Mouse (Mus musculus): ENCODE measurements at regions not wholly inside any gene's neighbourhood (a gene's known extent, or its start where the extent isn't known, plus 50 kb on each side); places are given as distances from the start of the nearest gene placed in this dataset.

GRCm38 (mm10) chr15:93662601-93663000, 66.9 kb upstream of the Prickle1 start:
- no peak overlapping the region for H3K27ac ChIP-seq (replicated peaks; ENCODE audit: low read depth, low read length)
- H3K4me1 ChIP-seq (ENCODE audit: control insufficient read depth, insufficient read depth, insufficient read length, low read length) = no peaks in the 10 kb centered on the region
- no peak overlapping the region for H3K4me3 ChIP-seq (ENCODE audit: insufficient read depth, low read depth, low read length)

DNA sequence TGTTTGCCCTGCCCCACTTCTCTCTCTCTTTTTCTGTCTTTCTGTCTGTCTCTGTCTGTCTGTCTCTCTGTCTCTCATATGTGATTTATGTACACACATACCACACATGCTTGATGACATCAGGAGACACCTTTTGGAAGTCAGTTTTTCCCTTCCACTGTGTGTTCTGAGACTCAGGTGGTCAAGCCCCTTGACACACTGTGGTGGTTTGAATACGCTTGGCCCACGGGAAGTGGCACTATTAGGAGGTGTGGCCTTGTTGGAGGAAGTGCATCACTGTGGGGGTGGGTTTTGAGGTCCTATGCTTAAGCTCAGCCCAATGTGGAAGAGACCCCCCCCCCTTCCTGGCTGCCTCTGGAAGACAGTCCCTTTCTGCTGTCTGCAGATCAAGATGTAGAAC, 66.1 kb upstream of the Prickle1 start:
- H3K4me1 ChIP-seq (ENCODE audit: control insufficient read depth, insufficient read depth, insufficient read length, low read length) = no peaks in the 10 kb centered on the region
- H3K27ac ChIP-seq (replicated peaks; ENCODE audit: low read depth, low read length) = no peak overlapping the region
- no peak overlapping the region for H3K4me3 ChIP-seq (ENCODE audit: insufficient read depth, low read depth, low read length)

GRCm38 (mm10) chr15:93660952-93661648, 65.4 kb upstream of the Prickle1 start:
- H3K4me1 ChIP-seq (ENCODE audit: control insufficient read depth, insufficient read depth, insufficient read length, low read length) = no peaks in the 10 kb centered on the region
- no peak overlapping the region for H3K4me3 ChIP-seq (ENCODE audit: insufficient read depth, low read depth, low read length)
- no peak overlapping the region for H3K27ac ChIP-seq (replicated peaks; ENCODE audit: low read depth, low read length)

DNA sequence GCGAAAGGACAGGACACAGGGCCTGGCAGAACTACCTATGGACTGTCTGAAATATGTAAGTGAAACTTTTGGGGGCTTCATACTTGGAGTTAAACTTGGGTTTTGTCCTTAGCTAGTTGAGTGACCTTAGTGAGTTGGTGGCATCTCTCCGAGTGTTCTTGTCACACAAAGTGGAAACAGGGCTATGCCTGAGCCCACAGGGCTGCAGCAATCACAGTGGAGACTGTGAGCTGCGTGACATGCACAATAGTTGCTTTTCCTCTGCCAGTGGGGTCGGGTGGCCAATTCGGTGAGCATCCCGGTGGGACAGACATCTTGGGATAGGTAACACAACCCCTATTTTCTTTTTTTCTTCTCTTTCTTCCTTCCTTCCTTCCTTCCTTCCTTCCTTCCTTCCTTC, 61.5 kb upstream of the Prickle1 start:
- Histone ChIP-seq H3K27ac (replicated peaks; ENCODE audit: low read depth, low read length) (no peak overlapping the region), H3K4me1 (ENCODE audit: control insufficient read depth, insufficient read depth, insufficient read length, low read length) (no peaks in the 10 kb centered on the region), H3K4me3 (ENCODE audit: insufficient read depth, low read depth, low read length) (no peak overlapping the region)

- Histone ChIP-seq H3K4me1 (ENCODE audit: control insufficient read depth, insufficient read depth, insufficient read length, low read length) (no peaks in the 10 kb centered on the region), H3K4me3 (ENCODE audit: insufficient read depth, low read depth, low read length) (no peak overlapping the region), H3K27ac (replicated peaks; ENCODE audit: low read depth, low read length) (no peak overlapping the region)
Measured at GRCm38 (mm10) chr15:93656713-93657112, 61.0 kb upstream of the Prickle1 start.

DNA sequence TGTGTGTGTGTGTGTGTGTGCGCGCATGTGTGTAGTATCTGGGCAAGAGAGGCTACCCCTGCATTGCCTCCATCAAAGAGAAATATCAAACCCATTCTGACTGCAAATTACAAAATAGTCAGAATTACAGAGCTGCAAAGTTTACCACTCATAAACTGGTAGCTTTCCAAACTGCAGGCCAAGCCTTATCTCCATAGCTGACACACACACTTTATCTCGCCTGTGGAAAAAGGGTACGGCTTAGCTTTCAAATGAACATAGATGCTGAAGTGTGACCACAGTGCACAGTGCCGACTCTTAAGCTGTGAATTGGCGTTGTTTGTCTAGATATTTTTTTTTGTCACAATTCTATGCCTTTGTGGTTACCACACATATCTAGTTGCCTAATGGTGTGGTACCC, 60.1 kb upstream of the Prickle1 start:
- Histone ChIP-seq H3K4me3 (ENCODE audit: insufficient read depth, low read depth, low read length) (no peak overlapping the region), H3K27ac (replicated peaks; ENCODE audit: low read depth, low read length) (no peak overlapping the region), H3K4me1 (ENCODE audit: control insufficient read depth, insufficient read depth, insufficient read length, low read length) (no peaks in the 10 kb centered on the region)

- H3K27ac ChIP-seq (replicated peaks; ENCODE audit: low read depth, low read length) = no peak overlapping the region
Measured at GRCm38 (mm10) chr15:93655243-93655642, 59.6 kb upstream of the Prickle1 start.

DNA sequence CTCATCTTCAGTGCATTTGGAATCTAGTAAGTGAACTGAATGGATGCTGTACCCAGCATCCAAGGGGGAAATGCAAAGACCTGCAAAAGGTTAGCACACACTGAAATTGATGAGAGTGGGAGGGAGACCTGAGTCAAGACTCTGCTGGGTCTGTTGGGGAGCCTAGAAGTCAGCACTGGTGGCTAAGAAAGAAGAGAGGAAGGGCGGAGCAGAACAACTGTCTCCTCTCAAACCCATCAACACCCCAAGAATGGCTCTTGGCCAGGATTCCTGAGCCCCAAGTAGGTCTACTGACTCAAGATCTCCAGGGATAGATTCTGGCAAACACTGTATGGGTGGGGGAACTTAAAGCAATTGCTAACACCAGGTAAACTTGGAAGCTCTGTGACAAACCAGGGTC, 57.7 kb upstream of the Prickle1 start:
- H3K4me3 ChIP-seq (ENCODE audit: insufficient read depth, low read depth, low read length) = no peak overlapping the region
- H3K4me1 ChIP-seq (ENCODE audit: control insufficient read depth, insufficient read depth, insufficient read length, low read length) = no peaks in the 10 kb centered on the region
- H3K27ac ChIP-seq (replicated peaks; ENCODE audit: low read depth, low read length) = no peak overlapping the region

More at GRCm38 (mm10) chr15:93655243-93655642, 59.6 kb upstream of the Prickle1 start:
- H3K4me1 ChIP-seq (ENCODE audit: control insufficient read depth, insufficient read depth, insufficient read length, low read length) = no peaks in the 10 kb centered on the region
- H3K4me3 ChIP-seq (ENCODE audit: insufficient read depth, low read depth, low read length) = no peak overlapping the region

GRCm38 (mm10) chr15:93650981-93651757, 55.5 kb upstream of the Prickle1 start:
- Histone ChIP-seq H3K4me1 (ENCODE audit: control insufficient read depth, insufficient read depth, insufficient read length, low read length) (no peaks in the 10 kb centered on the region), H3K4me3 (ENCODE audit: insufficient read depth, low read depth, low read length) (no peak overlapping the region), H3K27ac (replicated peaks; ENCODE audit: low read depth, low read length) (no peak overlapping the region)

DNA sequence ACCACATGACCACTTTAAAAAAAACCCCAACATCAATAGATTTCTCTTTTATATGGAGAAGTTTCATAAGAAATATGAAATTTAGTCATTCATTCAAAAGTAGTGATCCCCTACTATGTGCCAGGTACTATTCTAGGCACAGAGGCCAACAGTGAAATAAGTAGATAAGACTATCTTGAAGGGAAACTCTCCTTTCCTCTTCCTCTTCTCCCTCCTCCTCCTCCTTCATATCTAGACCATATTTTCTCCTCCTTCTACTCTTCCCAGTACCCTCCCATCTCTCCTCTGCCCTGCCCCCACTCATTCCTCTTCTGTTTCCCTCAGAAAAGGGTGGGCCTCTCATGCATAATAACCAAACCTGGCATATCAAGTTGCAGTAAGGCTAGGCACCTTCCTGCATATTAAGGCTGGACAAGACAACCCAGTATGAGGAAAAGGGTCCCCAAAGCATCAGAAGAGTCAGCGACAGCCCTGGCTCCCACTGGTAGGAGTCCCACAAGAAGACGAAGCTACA, 54.4 kb upstream of the Prickle1 start:
- no peak overlapping the region for H3K4me3 ChIP-seq (ENCODE audit: insufficient read depth, low read depth, low read length)
- no peaks in the 10 kb centered on the region for H3K4me1 ChIP-seq (ENCODE audit: control insufficient read depth, insufficient read depth, insufficient read length, low read length)
- H3K27ac ChIP-seq (replicated peaks; ENCODE audit: low read depth, low read length) = no peak overlapping the region

DNA sequence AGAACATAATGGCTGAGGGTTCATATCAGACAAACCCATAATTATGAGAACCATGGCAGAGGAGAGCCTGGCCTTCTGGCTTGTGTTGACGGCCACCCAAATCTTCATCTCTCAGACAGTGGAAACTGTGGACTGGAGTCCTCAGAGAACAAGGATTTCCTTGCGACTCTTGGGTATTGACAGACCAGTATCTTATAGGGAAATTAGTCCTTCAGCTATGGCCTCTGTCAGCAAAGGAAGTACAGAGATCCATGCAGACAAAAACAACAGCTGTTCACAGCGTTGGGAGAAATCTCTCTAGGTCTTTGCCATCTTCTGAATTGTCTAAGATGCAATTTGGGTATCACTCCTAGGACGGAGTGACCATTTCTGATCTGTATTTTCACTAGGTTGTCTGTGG, 53.0 kb upstream of the Prickle1 start:
- Histone ChIP-seq H3K4me1 (ENCODE audit: control insufficient read depth, insufficient read depth, insufficient read length, low read length) (no peaks in the 10 kb centered on the region), H3K4me3 (ENCODE audit: insufficient read depth, low read depth, low read length) (no peak overlapping the region), H3K27ac (replicated peaks; ENCODE audit: low read depth, low read length) (no peak overlapping the region)

DNA sequence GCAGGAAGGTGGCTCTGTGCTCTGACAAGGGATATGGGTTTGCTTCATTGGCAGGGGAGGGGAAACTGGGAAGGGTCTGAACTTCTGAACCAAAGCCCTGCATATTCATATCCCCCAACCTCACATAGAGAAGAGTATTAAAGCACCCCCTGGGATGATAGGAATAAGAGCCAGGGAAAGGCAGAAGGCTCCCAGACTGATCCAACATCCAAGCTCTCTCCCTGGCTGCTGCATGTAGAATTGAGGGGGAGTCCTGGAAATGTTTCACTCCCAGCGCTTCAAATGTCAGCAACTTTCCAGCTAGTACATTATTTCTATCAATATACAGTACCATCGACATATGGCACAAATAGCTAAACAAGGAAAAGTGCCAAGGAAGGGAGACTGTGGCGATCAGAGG, 51.1 kb upstream of the Prickle1 start:
- Histone ChIP-seq H3K4me1 (ENCODE audit: control insufficient read depth, insufficient read depth, insufficient read length, low read length) (no peaks in the 10 kb centered on the region), H3K27ac (replicated peaks; ENCODE audit: low read depth, low read length) (no peak overlapping the region)

GRCm38 (mm10) chr15:93645950-93646349, 50.3 kb upstream of the Prickle1 start:
- H3K27ac ChIP-seq (replicated peaks; ENCODE audit: low read depth, low read length) = no peak overlapping the region
- H3K4me3 ChIP-seq (ENCODE audit: insufficient read depth, low read depth, low read length) = no peak overlapping the region
- no peaks in the 10 kb centered on the region for H3K4me1 ChIP-seq (ENCODE audit: control insufficient read depth, insufficient read depth, insufficient read length, low read length)

More for the DNA sequence above, 51.1 kb upstream of the Prickle1 start:
- no peak overlapping the region for H3K4me3 ChIP-seq (ENCODE audit: insufficient read depth, low read depth, low read length)
